Mouse (Mus musculus) small intestine, adult 2 months (tissue): ENCODE data around the gene Atg4d. TPM values are rescaled to one million over a fixed set of nuclear protein-coding genes. Genes with fewer than 3 reads are reported as not detected.
"Not testable (repeated sequence)": the region's sequence is repeated elsewhere in the genome, so short reads cannot be mapped to it uniquely, and the experiment has no call there.

ENCODE experiments used
- H3K27ac ChIP-seq: fragments of 200-500 bp; 2 replicates; pipeline ENCODE4 v1.5.1; 2012; ENCODE audit warnings: low read depth, low read length, control low read depth, inconsistent platforms; ENCODE audit not compliant: insufficient read depth
- H3K27me3 ChIP-seq: fragments of 200-500 bp; 2 replicates; pipeline ENCODE4 v1.6.1; 2012; ENCODE audit warnings: mild to moderate bottlenecking, moderate library complexity, low read length, inconsistent platforms; ENCODE audit not compliant: control insufficient read depth, insufficient read depth
- H3K36me3 ChIP-seq: fragments of 200-500 bp; 2 replicates; pipeline ENCODE4 v1.6.1; 2012; ENCODE audit warnings: mild to moderate bottlenecking, low read length, control low read depth, inconsistent platforms; ENCODE audit not compliant: control insufficient read depth, insufficient read depth
- H3K4me1 ChIP-seq: fragments of 200-500 bp; 2 replicates; pipeline ENCODE4 v1.6.1; 2012; ENCODE audit warnings: low read length, inconsistent platforms, mixed read lengths; ENCODE audit not compliant: control insufficient read depth, insufficient read depth, insufficient read length
- H3K4me3 ChIP-seq: fragments of 200-500 bp; 2 replicates; pipeline ENCODE4 v1.5.1; 2012; ENCODE audit warnings: low read depth, mild to moderate bottlenecking, control low read depth, inconsistent platforms, low read length, moderate library complexity
- CTCF ChIP-seq: fragments of 200-500 bp; IDR thresholded peaks from 2 replicates; pipeline ENCODE4 v1.5.1; 2012; ENCODE audit warnings: low read depth, mild to moderate bottlenecking, control low read depth, inconsistent platforms, low read length, moderate library complexity, mixed read lengths; ENCODE audit not compliant: insufficient replicate concordance, insufficient read length; ENCODE audit errors: extremely low read depth
- POLR2A ChIP-seq: fragments of 200-500 bp; IDR thresholded peaks from 2 replicates; pipeline ENCODE4 v1.6.1; 2012; ENCODE audit warnings: low read depth, mild to moderate bottlenecking, control low read depth, inconsistent platforms, low read length, moderate library complexity
- WGBS: fragments of 180-500 bp; shearing (Covaris S2); methylation state at CpG from one replicate; pipeline ENCODE4 v1.1.7; 2018; 5-methylcytosine and 5-hydroxymethylcytosine counted together
- polyA plus RNA-seq: library from polyadenylated mRNA; depleted of rRNA; stranded (reverse); fragments of >200 nt; gene quantifications from 2 replicates; pipeline ENCODE4 v1.2.3, GENCODE M21; 2012

Atg4d gene
- polyA plus RNA-seq, 1 experiment = 144 TPM

DNA sequence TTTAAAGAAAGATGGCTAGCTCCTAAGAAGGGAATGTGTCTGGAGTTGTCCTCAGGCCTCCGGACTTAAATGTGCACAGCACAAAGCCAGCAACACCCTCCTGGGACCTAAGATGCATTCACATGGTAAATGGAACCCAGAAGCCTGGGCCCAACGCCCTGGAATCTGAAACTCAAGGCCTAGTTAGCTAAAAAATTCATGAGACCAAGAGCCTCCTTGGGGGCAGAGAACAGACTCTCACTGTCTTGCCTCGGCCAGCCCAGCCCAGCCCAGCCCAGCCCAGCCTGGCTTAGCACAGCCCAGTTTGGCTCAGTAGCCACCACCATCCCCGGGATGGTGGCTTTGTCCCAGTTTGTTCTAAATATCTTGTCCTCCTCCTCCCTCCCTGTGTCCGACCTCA, 50.3 kb downstream of the Atg4d start:
- 64% methylated on average over 5 of the region's 5 CpGs for WGBS
- peaks cover 7% of the 10 kb centered on the region for H3K4me1 ChIP-seq
- no peaks in the 10 kb centered on the region for H3K27me3 ChIP-seq
- H3K36me3 ChIP-seq = no peaks in the 10 kb centered on the region
- TF ChIP-seq POLR2A (no peak), CTCF (no peak)
- H3K27ac ChIP-seq = no peak overlapping the region
- no peak overlapping the region for H3K4me3 ChIP-seq

DNA sequence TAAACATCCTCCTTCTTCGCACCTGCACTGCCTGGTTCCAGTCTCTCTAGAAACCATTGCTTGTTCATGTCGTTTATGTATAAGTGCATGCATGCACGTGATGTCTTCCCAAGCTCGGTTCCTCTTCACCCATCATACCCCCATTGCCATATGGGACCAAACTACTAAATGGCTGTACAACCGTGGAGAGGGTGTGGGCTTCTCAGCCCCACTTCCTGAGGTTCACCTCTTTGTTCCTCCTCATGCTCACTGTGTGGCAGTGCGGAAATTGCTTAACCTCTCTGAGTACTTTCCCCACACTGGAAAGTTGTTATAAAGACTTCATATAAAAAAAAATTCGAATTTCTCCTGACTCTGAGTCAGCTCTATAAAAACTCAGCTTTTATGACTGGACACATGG, 51.6 kb downstream of the Atg4d start:
- H3K36me3 ChIP-seq = no peaks in the 10 kb centered on the region
- H3K27ac ChIP-seq = no peak overlapping the region
- no peak overlapping the region for H3K4me3 ChIP-seq
- TF ChIP-seq POLR2A (no peak), CTCF (no peak)
- 68% methylated on average over 7 of the region's 7 CpGs for WGBS
- H3K27me3 ChIP-seq = no peaks in the 10 kb centered on the region
- peaks cover 7% of the 10 kb centered on the region for H3K4me1 ChIP-seq

DNA sequence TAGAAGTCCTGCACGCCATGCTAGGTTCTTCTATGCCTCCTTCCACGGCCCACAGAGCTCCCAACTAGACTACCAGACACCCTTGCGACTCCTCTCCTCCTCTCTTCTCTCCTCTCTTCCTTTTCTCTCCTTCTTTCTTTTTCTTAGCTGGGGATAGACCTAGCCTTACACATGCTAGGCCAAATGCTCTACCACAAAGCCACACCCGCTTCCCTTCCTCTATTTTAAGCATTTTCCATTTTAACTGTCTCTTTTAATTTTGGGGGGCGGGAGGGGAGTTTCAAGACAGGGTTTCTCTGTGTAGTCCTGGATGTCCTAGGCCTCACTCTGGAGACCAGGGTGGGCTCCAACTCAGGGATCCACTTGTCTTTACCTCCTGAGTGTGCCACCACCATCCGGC, 53.7 kb downstream of the Atg4d start:
- Histone ChIP-seq H3K4me1 (peaks cover 2% of the 10 kb centered on the region; the same call in 1 of the 2 replicates), H3K27ac (no peak overlapping the region), H3K4me3 (no peak overlapping the region), H3K27me3 (no peaks in the 10 kb centered on the region), H3K36me3 (no peaks in the 10 kb centered on the region)
- TF ChIP-seq CTCF (no peak), POLR2A (no peak)
- 85% methylated on average over 6 of the region's 6 CpGs for WGBS

DNA sequence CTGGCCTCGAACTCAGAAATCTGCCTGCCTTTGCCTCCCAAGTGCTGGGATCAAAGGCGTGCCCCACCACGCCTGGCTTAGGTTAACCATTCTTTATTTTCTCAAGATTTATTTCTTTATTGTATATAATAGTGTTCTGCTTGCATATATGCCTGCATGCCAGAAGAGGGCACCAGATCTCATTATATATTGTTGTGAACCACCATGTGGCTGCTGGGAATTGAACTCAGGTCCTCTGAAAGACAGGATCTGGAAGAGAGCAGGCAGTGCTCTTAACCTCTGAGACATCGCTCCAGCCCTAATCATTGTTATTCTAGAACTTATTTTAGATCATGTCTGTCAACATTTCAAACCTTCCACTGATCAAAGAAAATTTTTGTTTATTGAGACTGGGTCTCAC, 54.4 kb downstream of the Atg4d start:
- Histone ChIP-seq H3K27me3 (no peaks in the 10 kb centered on the region), H3K36me3 (no peaks in the 10 kb centered on the region), H3K4me3 (no peak overlapping the region), H3K4me1 (peaks cover 2% of the 10 kb centered on the region; the same call in 1 of the 2 replicates), H3K27ac (no peak overlapping the region)
- 87% methylated on average over 4 of the region's 4 CpGs for WGBS
- TF ChIP-seq CTCF = no peak

DNA sequence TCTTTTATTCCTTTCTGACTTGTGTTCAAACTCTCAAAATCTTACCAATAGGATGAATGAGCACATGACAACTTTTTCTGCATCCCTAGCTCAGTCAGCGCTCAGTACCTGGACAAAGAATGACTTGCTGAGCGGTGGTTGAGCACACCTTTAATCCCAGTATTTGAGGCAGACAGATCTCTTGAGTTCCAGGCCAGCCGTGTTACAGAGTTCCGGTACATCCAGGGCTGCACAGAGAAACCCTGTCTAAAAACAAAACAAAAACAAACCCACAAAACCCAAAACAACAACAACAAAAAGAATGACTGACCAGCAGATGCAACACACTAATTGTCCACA, 55.2 kb downstream of the Atg4d start:
- TF ChIP-seq POLR2A = no peak
- no peak for TF ChIP-seq CTCF
- no peak overlapping the region for H3K27ac ChIP-seq
- peak overlapping the region; percentile 77 for H3K4me3 ChIP-seq
- H3K4me1 ChIP-seq = peaks cover 2% of the 10 kb centered on the region; the same call in 1 of the 2 replicates
- H3K27me3 ChIP-seq = no peaks in the 10 kb centered on the region
- H3K36me3 ChIP-seq = no peaks in the 10 kb centered on the region
- WGBS = 17% methylated on average over 4 of the region's 4 CpGs

DNA sequence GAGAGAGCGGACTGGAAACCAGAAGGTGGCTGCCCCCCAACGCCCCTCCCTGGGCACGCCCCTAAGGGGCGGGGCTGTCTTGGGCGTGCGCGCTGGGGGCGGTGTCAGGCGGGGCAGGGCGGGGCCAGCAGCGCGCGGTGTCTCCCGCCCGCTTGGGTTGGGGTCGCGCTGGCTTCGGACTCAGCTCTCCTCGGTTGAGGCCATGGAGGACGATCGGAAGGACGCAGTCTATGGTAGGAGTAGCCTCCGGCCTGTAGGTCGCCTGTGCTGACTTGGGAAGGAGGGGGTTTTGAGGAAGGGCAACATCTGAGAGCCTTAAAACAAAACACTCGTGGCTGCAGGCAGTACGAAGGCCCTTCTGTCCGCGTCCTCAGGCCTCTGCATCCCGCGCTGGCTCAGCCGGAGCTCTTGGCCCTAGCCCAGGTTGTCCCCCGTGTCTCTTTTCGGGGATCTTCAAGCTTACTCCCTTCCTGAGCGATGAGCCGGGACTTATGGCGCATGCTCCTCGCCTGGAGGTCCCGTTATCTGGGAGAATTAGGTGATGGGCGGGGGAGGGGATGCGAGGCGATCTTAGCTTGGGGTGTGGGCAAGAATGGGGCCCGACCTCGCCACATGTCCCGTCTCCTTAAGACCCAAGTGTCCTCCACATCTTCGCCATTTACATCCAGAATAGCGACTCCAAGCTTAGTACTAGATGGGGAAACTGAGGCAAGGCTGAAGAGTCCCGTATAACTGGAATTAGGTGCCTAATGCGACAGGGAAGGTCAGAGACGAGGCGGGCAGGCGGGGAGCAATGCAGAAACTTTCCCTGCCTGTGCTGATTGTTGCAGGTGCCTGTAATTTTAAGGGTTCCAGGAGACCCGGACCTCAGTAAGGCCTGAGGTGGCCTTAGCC, 55.8 kb downstream of the Atg4d start, which contains the start of gene Slc44a2:
Gene Slc44a2 (plus strand): TSS at position 80 of the 894 bp plus-strand sequence.
- no peaks in the 10 kb centered on the region for H3K27me3 ChIP-seq
- no peaks in the 10 kb centered on the region for H3K36me3 ChIP-seq
- peak within 1 kb of the TSS; percentile 77 for H3K4me3 ChIP-seq
- peaks cover 2% of the 10 kb centered on the region; the same call in 1 of the 2 replicates for H3K4me1 ChIP-seq
- TF ChIP-seq CTCF (no peak), POLR2A (no peak)
- 3% methylated on average over 52 of the region's 52 CpGs for WGBS
- H3K27ac ChIP-seq = peak within 1 kb of the TSS; percentile 50

DNA sequence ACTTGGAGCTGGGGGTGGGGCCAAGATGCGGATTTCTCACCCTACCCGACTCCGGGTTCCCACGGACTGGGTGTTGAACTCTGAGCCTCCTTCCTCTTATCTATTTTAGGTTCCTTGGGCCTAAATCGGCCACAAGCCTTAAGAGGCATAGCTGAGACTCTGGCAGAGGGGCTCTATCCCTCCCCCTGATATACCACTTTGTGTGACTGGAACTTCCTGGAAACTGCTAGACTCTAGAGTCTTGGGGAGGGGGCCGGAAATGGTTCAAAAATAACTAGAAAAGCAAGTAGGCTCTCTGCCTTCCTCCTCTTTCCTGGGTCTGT, 56.4 kb downstream of the Atg4d start:
- Histone ChIP-seq H3K27me3 (no peaks in the 10 kb centered on the region), H3K27ac (peak overlapping the region; percentile 50), H3K4me1 (peaks cover 2% of the 10 kb centered on the region; the same call in 1 of the 2 replicates), H3K4me3 (peak overlapping the region; percentile 77), H3K36me3 (no peaks in the 10 kb centered on the region)
- TF ChIP-seq CTCF (no peak), POLR2A (no peak)
- 10% methylated on average over 6 of the region's 6 CpGs for WGBS

DNA sequence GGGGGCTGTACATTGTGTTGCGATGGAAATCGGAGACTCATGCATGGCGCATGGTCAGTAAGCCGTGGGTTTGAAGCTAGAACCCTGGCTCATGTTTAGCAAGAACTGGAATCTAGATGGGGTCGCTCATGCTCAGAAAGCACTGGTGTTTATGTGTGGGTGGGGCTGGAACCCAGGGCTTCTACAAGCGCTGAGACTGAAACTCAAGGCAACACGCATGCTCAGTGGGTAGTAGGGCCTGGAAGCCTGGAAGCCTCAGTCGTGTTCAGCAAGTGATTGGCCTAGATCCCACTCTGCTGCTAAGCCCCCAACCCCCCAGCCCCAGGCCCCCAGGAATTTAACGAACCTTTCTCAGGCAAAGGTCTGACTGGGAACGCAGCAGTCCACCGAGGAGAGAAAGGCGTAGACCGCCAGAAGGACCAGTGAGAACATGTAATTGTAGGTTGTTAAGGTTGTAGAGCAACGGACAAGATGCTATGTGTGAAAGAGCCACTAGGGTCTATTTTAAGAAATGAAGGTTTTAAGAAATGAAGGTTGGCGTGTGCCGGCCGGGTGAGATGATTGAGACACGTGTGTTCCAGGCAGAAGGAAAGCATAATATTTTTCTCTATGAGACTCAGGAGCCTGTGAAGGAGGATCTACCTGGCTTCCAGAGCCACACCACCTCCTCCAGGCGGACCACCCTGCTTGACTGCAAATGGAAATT, 57.3 kb downstream of the Atg4d start:
- Histone ChIP-seq H3K4me1 (peaks cover 2% of the 10 kb centered on the region; the same call in 1 of the 2 replicates), H3K27me3 (no peaks in the 10 kb centered on the region), H3K36me3 (no peaks in the 10 kb centered on the region), H3K4me3 (peak overlapping the region; percentile 39), H3K27ac (peak overlapping the region; percentile 50)
- 76% methylated on average over 19 of the region's 19 CpGs for WGBS
- no peak for TF ChIP-seq CTCF
- TF ChIP-seq POLR2A = no peak

DNA sequence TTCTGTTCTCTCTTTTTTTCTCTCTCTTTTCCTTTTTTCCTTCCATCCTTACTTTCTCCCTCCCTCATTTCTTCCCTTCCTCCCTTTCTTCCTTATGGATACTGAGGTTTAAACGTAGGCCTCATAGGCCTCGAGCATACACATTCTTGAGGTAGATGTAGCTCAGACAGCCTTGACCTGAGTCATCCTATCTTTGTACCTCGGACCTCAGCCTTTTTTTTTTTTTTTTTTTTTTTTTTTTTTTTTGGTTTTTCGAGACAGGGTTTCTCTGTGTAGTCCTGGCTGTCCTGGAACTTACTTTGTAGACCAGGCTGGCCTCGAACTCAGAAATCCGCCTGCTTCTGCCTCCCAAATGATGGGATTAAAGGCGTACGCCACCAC, 57.8 kb downstream of the Atg4d start:
- 72% methylated on average over 8 of the region's 8 CpGs for WGBS
- not testable (repeated sequence) for H3K36me3 ChIP-seq, H3K27me3 ChIP-seq, H3K4me3 ChIP-seq, H3K4me1 ChIP-seq, H3K27ac ChIP-seq
